Mouse (Mus musculus): ENCODE measurements around the gene Pithd1. TPM values are rescaled to one million over a fixed set of nuclear protein-coding genes. Genes with fewer than 3 reads are reported as not detected.
"Not testable (repeated sequence)": the region's sequence is repeated elsewhere in the genome, so short reads cannot be mapped to it uniquely, and the experiment has no call there.

The Pithd1 gene
- polyA plus RNA-seq, 1 experiment from 2014 or later, result 60.6 TPM

DNA sequence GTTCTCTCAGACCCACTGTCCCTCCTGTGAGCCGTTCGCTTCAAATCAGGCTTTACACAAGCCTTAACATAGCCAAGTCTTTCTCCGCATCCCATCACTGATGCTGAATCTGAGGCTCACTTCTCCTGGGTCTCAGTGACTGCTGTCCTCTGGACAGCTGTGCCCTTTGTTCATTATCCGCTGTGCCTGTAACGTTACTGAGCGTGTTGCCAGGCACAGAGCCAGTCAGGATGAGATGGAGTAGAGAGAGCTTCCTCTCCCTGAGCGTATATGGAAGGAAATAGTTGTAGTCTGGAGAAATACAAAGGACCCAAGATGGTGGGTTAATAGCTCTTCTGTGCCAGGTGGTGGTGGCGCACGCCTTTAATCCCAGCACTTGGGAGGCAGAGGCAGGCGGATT, 37.6 kb downstream of the Pithd1 start:
- no peak for ATAC-seq (ENCODE audit: low FRiP score)
- H3K9me3 ChIP-seq (ENCODE audit: control insufficient read depth, low read length), result no peaks in the 10 kb centered on the region
- no peaks in the 10 kb centered on the region for H3K27me3 ChIP-seq (ENCODE audit: control insufficient read depth, insufficient read depth, low read length)
- 89% methylated on average over 10 of the region's 10 CpGs for WGBS
- no peak overlapping the region for H3K9ac ChIP-seq (ENCODE audit: low read depth, low read length)
- H3K27ac ChIP-seq (ENCODE audit: low read depth, low read length), result no peak overlapping the region
- H3K4me1 ChIP-seq (replicated peaks; ENCODE audit: control insufficient read depth, insufficient read depth, low read length), result no peaks in the 10 kb centered on the region; the same call in 1 of the 2 replicates
- H3K4me3 ChIP-seq (ENCODE audit: low read depth, low read length), result no peak overlapping the region
- H3K36me3 ChIP-seq (ENCODE audit: control insufficient read depth, insufficient read depth, low read length), result no peaks in the 10 kb centered on the region; the same call in 1 of the 2 replicates
- H3K4me2 ChIP-seq (replicated peaks; ENCODE audit: low read depth, low read length), result no peak overlapping the region
- no peak for DNase-seq (ENCODE audit: low spot score)

DNA sequence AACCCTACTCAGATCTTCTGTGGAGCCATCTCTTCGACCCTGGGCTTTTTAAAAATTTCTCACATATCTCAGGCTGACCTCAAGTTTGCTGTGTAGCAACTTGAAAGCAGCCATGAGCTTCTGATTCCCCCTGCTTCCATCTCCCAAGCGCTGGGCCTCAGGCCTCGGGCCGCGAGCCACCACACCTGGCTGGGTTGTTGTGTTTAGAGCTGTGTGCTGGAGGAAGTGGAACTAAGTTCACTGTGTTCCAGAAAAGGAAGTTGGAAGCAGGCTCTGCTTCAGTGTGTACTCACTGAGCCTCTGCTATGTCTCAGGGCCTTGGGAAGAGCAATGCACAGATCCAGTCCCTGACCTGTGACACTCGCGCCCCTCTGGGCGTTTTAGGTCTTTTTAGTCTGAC, 38.9 kb downstream of the Pithd1 start:
- no peaks in the 10 kb centered on the region; the same call in 1 of the 2 replicates for H3K36me3 ChIP-seq (ENCODE audit: control insufficient read depth, insufficient read depth, low read length)
- 87% methylated on average over 8 of the region's 8 CpGs for WGBS
- no peak overlapping the region for H3K4me2 ChIP-seq (replicated peaks; ENCODE audit: low read depth, low read length)
- H3K4me1 ChIP-seq (replicated peaks; ENCODE audit: control insufficient read depth, insufficient read depth, low read length), result no peaks in the 10 kb centered on the region; the same call in 1 of the 2 replicates
- no peak for ATAC-seq (ENCODE audit: low FRiP score)
- H3K9me3 ChIP-seq (ENCODE audit: control insufficient read depth, low read length), result no peaks in the 10 kb centered on the region
- no peak overlapping the region for H3K27ac ChIP-seq (ENCODE audit: low read depth, low read length)
- H3K4me3 ChIP-seq (ENCODE audit: low read depth, low read length), result no peak overlapping the region
- no peak overlapping the region for H3K9ac ChIP-seq (ENCODE audit: low read depth, low read length)
- H3K27me3 ChIP-seq (ENCODE audit: control insufficient read depth, insufficient read depth, low read length), result no peaks in the 10 kb centered on the region
- no peak for DNase-seq (ENCODE audit: low spot score)

GRCm38 (mm10) chr4:135946659-135947301, 40.3 kb downstream of the Pithd1 start:
- H3K9me3 ChIP-seq (ENCODE audit: control insufficient read depth, low read length), result no peaks in the 10 kb centered on the region
- ATAC-seq (ENCODE audit: low FRiP score), result no peak; the same call in 1 of the 2 replicates
- H3K9ac ChIP-seq (ENCODE audit: low read depth, low read length), result peak overlapping the region; percentile 81
- no peaks in the 10 kb centered on the region for H3K27me3 ChIP-seq (ENCODE audit: control insufficient read depth, insufficient read depth, low read length)
- no peak overlapping the region for H3K27ac ChIP-seq (ENCODE audit: low read depth, low read length)
- peak overlapping the region; percentile 85 for H3K4me2 ChIP-seq (replicated peaks; ENCODE audit: low read depth, low read length)
- no peaks in the 10 kb centered on the region for H3K36me3 ChIP-seq (ENCODE audit: control insufficient read depth, insufficient read depth, low read length)
- 2% methylated on average over 28 of the region's 28 CpGs for WGBS
- no peaks in the 10 kb centered on the region; the same call in 1 of the 2 replicates for H3K4me1 ChIP-seq (replicated peaks; ENCODE audit: control insufficient read depth, insufficient read depth, low read length)
- peak; percentile 46 for DNase-seq (ENCODE audit: low spot score)
- peak overlapping the region; percentile 85 for H3K4me3 ChIP-seq (ENCODE audit: low read depth, low read length)

GRCm38 (mm10) chr4:135946278-135946658, 40.8 kb downstream of the Pithd1 start, which contains the start of gene Hmgcl:
Gene Hmgcl, plus strand, starts transcription at chr4:135946448.
- H3K4me2 ChIP-seq (replicated peaks; ENCODE audit: low read depth, low read length), result peak within 1 kb of the TSS; percentile 85
- DNase-seq (ENCODE audit: low spot score), result peak; percentile 96
- 0% methylated on average over 23 of the region's 23 CpGs for WGBS
- no peaks in the 10 kb centered on the region for H3K9me3 ChIP-seq (ENCODE audit: control insufficient read depth, low read length)
- H3K27me3 ChIP-seq (ENCODE audit: control insufficient read depth, insufficient read depth, low read length), result no peaks in the 10 kb centered on the region
- ATAC-seq (ENCODE audit: low FRiP score), result peak; percentile 94
- no peak within 1 kb of the TSS for H3K27ac ChIP-seq (ENCODE audit: low read depth, low read length)
- no peaks in the 10 kb centered on the region for H3K36me3 ChIP-seq (ENCODE audit: control insufficient read depth, insufficient read depth, low read length)
- peak within 1 kb of the TSS; percentile 81 for H3K9ac ChIP-seq (ENCODE audit: low read depth, low read length)
- no peaks in the 10 kb centered on the region; the same call in 1 of the 2 replicates for H3K4me1 ChIP-seq (replicated peaks; ENCODE audit: control insufficient read depth, insufficient read depth, low read length)
- H3K4me3 ChIP-seq (ENCODE audit: low read depth, low read length), result peak within 1 kb of the TSS; percentile 85

GRCm38 (mm10) chr4:135945706-135946105, 41.4 kb downstream of the Pithd1 start:
- H3K9me3 ChIP-seq (ENCODE audit: control insufficient read depth, low read length), result no peaks in the 10 kb centered on the region
- no peak overlapping the region for H3K27ac ChIP-seq (ENCODE audit: low read depth, low read length)
- H3K4me1 ChIP-seq (replicated peaks; ENCODE audit: control insufficient read depth, insufficient read depth, low read length), result no peaks in the 10 kb centered on the region; the same call in 1 of the 2 replicates
- no peaks in the 10 kb centered on the region for H3K36me3 ChIP-seq (ENCODE audit: control insufficient read depth, insufficient read depth, low read length)
- 70% methylated on average over 10 of the region's 10 CpGs for WGBS
- H3K9ac ChIP-seq (ENCODE audit: low read depth, low read length), result peak overlapping the region; percentile 81; the same call in 1 of the 2 replicates
- H3K27me3 ChIP-seq (ENCODE audit: control insufficient read depth, insufficient read depth, low read length), result no peaks in the 10 kb centered on the region
- H3K4me3 ChIP-seq (ENCODE audit: low read depth, low read length), result 0 out of 2 replicates have a peak overlapping the region, but pooled peaks have one; percentile 85
- peak overlapping the region; percentile 85 for H3K4me2 ChIP-seq (replicated peaks; ENCODE audit: low read depth, low read length)
- no peak for DNase-seq (ENCODE audit: low spot score)
- peak; percentile 6; the same call in 1 of the 2 replicates for ATAC-seq (ENCODE audit: low FRiP score)

DNA sequence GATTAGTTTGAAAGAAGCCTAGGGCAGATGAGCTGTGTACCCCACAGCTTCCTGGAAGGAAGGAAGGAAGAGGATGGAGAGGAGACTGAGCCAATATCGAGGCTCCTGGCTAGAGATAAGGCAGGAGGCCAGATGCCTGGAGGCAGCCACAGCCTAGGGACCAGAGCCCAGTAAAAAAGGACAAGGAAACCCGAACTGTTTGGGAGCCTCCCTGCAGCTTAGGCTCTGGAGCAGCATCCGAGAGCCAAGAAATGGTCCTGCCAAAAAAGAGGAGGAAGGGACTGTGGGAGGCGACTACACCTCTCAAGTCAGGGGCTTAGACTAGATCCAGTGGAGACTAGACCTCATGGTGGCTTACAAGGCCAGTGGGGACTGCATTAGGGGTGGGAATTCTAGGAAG, 43.7 kb downstream of the Pithd1 start:
- H3K36me3 ChIP-seq (ENCODE audit: control insufficient read depth, insufficient read depth, low read length), result no peaks in the 10 kb centered on the region
- H3K4me1 ChIP-seq (replicated peaks; ENCODE audit: control insufficient read depth, insufficient read depth, low read length), result no peaks in the 10 kb centered on the region; the same call in 1 of the 2 replicates
- H3K27me3 ChIP-seq (ENCODE audit: control insufficient read depth, insufficient read depth, low read length), result no peaks in the 10 kb centered on the region
- H3K4me2 ChIP-seq (replicated peaks; ENCODE audit: low read depth, low read length), result no peak overlapping the region
- no peak overlapping the region for H3K9ac ChIP-seq (ENCODE audit: low read depth, low read length)
- no peaks in the 10 kb centered on the region for H3K9me3 ChIP-seq (ENCODE audit: control insufficient read depth, low read length)
- no peak overlapping the region for H3K4me3 ChIP-seq (ENCODE audit: low read depth, low read length)
- H3K27ac ChIP-seq (ENCODE audit: low read depth, low read length), result no peak overlapping the region
- ATAC-seq (ENCODE audit: low FRiP score) (no peak), DNase-seq (ENCODE audit: low spot score) (no peak)
- 63% methylated on average over 4 of the region's 4 CpGs for WGBS

DNA sequence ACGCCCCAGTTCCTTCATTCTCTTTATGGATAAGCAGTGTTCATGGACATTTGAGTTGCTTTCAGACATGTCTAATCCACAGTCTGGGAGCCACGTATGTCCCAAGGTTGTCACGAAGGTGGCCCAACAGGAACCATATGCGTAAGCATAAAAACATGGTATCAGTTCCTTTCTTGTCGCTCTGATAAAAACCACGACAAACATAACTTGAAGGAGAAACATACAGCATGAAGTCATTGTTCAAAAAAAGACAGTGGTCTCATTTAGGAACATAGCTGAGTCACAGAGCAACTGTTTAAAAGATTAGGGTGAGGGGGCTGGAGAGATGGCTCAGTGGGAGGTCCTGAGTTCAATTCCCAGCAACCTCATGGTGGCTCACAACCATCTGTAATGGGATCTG, 44.9 kb downstream of the Pithd1 start:
- Histone ChIP-seq H3K36me3 (ENCODE audit: control insufficient read depth, insufficient read depth, low read length) (no peaks in the 10 kb centered on the region), H3K9ac (ENCODE audit: low read depth, low read length) (no peak overlapping the region), H3K27me3 (ENCODE audit: control insufficient read depth, insufficient read depth, low read length) (no peaks in the 10 kb centered on the region), H3K9me3 (ENCODE audit: control insufficient read depth, low read length) (no peaks in the 10 kb centered on the region), H3K4me3 (ENCODE audit: low read depth, low read length) (no peak overlapping the region), H3K4me1 (replicated peaks; ENCODE audit: control insufficient read depth, insufficient read depth, low read length) (no peaks in the 10 kb centered on the region; the same call in 1 of the 2 replicates), H3K27ac (ENCODE audit: low read depth, low read length) (no peak overlapping the region), H3K4me2 (replicated peaks; ENCODE audit: low read depth, low read length) (no peak overlapping the region)
- DNase-seq (ENCODE audit: low spot score) (no peak), ATAC-seq (ENCODE audit: low FRiP score) (no peak)
- WGBS, result 91% methylated on average over 6 of the region's 6 CpGs

DNA sequence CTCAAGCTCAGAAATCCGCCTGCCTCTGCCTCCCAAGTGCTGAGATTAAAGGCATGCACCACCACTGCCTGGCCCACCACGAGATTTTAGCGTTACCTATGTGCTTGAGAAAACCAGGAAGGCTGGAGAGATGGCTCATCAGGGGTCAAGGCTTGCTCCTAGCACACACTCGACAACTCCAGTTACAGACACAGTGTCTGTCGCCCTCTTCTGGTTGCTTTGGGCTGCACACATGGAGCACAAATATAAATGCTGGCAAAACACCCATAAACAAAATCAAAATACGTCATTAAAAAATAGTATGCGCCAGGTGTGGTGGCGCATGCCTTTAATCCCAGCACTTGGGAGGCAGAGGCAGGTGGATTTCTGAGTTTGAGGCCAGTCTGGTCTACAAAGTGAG, 46.0 kb downstream of the Pithd1 start:
- H3K4me1 ChIP-seq (replicated peaks; ENCODE audit: control insufficient read depth, insufficient read depth, low read length); DNase-seq (ENCODE audit: low spot score); H3K4me2 ChIP-seq (replicated peaks; ENCODE audit: low read depth, low read length); H3K27ac ChIP-seq (ENCODE audit: low read depth, low read length); ATAC-seq (ENCODE audit: low FRiP score); H3K27me3 ChIP-seq (ENCODE audit: control insufficient read depth, insufficient read depth, low read length); H3K36me3 ChIP-seq (ENCODE audit: control insufficient read depth, insufficient read depth, low read length); H3K9ac ChIP-seq (ENCODE audit: low read depth, low read length); H3K9me3 ChIP-seq (ENCODE audit: control insufficient read depth, low read length); H3K4me3 ChIP-seq (ENCODE audit: low read depth, low read length): not testable (repeated sequence)
- 83% methylated on average over 8 of the region's 8 CpGs for WGBS

GRCm38 (mm10) chr4:135938858-135939257, 48.2 kb downstream of the Pithd1 start:
- Histone ChIP-seq H3K27me3 (ENCODE audit: control insufficient read depth, insufficient read depth, low read length) (no peaks in the 10 kb centered on the region), H3K27ac (ENCODE audit: low read depth, low read length) (no peak overlapping the region), H3K4me1 (replicated peaks; ENCODE audit: control insufficient read depth, insufficient read depth, low read length) (no peaks in the 10 kb centered on the region), H3K4me3 (ENCODE audit: low read depth, low read length) (no peak overlapping the region), H3K9me3 (ENCODE audit: control insufficient read depth, low read length) (no peaks in the 10 kb centered on the region), H3K36me3 (ENCODE audit: control insufficient read depth, insufficient read depth, low read length) (no peaks in the 10 kb centered on the region), H3K4me2 (replicated peaks; ENCODE audit: low read depth, low read length) (no peak overlapping the region), H3K9ac (ENCODE audit: low read depth, low read length) (no peak overlapping the region)
- ATAC-seq (ENCODE audit: low FRiP score) (no peak), DNase-seq (ENCODE audit: low spot score) (no peak)
- 86% methylated on average over 7 of the region's 7 CpGs for WGBS

Data from hindbrain, embryonic 11.5 days (tissue).